Mouse (Mus musculus) brain, embryonic 14.5 days (tissue): ENCODE measurements around the gene Ddc. TPM values are rescaled to one million over a fixed set of nuclear protein-coding genes. Genes with fewer than 3 reads are reported as not detected.
A peak's percentile ranks its signal among the peaks of the same experiment; 100 is the strongest.

Experiments used
- DNase-seq: peaks from one replicate; pipeline ENCODE4 v3.0.0-alpha.2; 2011; ENCODE audit warnings: low read depth
- CTCF ChIP-seq: fragments of 200-500 bp; IDR thresholded peaks from 2 replicates; pipeline ENCODE4 v1.5.1; 2012; ENCODE audit warnings: inconsistent platforms, mild to moderate bottlenecking, moderate library complexity, borderline replicate concordance; ENCODE audit not compliant: insufficient read depth, insufficient read length; ENCODE audit errors: extremely low read depth
- POLR2A ChIP-seq: fragments of 200-500 bp; IDR thresholded peaks from 2 replicates; pipeline ENCODE4 v1.6.1; 2012; ENCODE audit warnings: mild to moderate bottlenecking, inconsistent platforms, borderline replicate concordance; ENCODE audit not compliant: poor library complexity, insufficient read depth, insufficient read length, severe bottlenecking; ENCODE audit errors: extremely low read depth
- polyA plus RNA-seq: library from polyadenylated mRNA; depleted of rRNA; stranded (reverse); fragments of >200 nt; gene quantifications from 2 replicates; pipeline ENCODE4 v1.2.3, GENCODE M21; 2012; rRNA removed

The Ddc gene
- polyA plus RNA-seq, 1 experiment, result 13.8 TPM

GRCm38 (mm10) chr11:11777246-11777645, 120.7 kb downstream of the Ddc start:
- no peak for DNase-seq
- TF ChIP-seq CTCF, result no peak
- TF ChIP-seq POLR2A, result no peak

- no peak for DNase-seq
These were observed 121.1 kb downstream of the Ddc start for GRCm38 (mm10) chr11:11776822-11777174.

GRCm38 (mm10) chr11:11776071-11776821, 121.7 kb downstream of the Ddc start:
- TF ChIP-seq CTCF (no peak), POLR2A (no peak)
- no peak for DNase-seq

More at GRCm38 (mm10) chr11:11776822-11777174, 121.1 kb downstream of the Ddc start:
- 0 out of 2 replicates have a peak, but pooled peaks have one; percentile 3 for TF ChIP-seq CTCF
- TF ChIP-seq POLR2A, result no peak

DNA sequence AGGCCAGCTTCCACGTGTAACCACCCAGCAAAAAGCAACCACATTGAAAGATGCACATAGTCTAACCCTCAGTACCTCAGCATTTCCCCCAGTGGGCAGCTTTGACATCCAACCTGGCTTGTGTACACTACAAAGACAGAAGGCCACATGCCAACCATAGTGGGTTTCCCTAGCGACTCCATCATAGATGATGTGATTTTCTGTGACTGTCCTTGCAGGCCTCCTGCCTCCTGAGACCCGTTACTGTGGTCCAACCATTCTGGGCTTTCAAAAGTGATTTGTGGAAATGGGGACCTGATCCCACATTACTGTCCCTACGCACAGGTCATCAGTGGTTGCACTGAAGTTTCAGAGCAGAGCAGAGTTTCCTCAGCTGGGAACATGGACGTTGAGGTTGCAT, 123.1 kb downstream of the Ddc start:
- no peak for DNase-seq
- TF ChIP-seq CTCF, result no peak
- TF ChIP-seq POLR2A, result no peak

DNA sequence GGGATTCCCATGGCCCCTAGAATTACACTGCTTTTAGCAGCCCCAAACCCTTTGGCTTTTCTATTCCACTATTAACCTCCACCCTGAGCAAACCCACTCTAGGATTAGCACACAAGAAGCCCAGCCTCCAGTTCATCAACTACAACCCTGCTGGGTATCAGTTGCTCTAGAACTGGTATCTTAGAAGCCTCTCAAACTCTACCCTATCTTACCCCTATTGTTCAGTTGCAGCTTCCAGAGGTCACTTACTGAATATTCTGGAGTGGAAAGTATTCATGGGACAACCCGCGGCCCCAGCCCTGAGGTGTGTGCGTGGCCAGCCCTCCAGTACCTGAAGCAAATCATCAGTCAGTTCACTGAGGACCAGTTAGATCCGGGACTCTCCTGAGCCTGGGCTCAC, 123.6 kb downstream of the Ddc start:
- TF ChIP-seq POLR2A (no peak), CTCF (no peak)
- DNase-seq, result no peak

DNA sequence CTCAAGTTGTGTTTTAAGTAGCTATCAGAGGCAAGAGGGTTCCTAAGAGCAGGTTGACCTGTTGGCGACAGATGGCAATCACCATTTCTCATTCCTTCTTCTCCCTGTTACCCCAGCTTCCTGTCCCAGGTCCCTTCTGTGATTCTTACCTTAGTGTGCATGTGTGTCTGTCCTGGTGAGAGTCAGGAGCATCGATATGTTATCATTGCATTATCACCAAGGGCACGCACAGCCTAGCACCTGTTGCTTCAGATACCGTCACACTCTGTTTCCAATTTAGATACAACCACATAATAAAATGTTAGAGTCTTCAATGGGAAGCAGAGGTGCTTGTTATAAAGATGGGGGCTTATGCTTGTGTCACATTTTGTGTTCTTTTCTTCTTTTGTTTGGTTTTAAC, 125.7 kb downstream of the Ddc start:
- no peak for TF ChIP-seq POLR2A
- TF ChIP-seq CTCF, result no peak

GRCm38 (mm10) chr11:11770691-11771090, 127.3 kb downstream of the Ddc start:
- no peak for TF ChIP-seq POLR2A
- DNase-seq, result no peak

More for the DNA sequence above, 125.7 kb downstream of the Ddc start:
- no peak for DNase-seq

- TF ChIP-seq CTCF (no peak), POLR2A (no peak)
- no peak for DNase-seq
These were observed 128.7 kb downstream of the Ddc start for GRCm38 (mm10) chr11:11769281-11769680.

- DNase-seq, result no peak
- no peak for TF ChIP-seq POLR2A
These were observed 129.9 kb downstream of the Ddc start for GRCm38 (mm10) chr11:11768057-11768456.

DNA sequence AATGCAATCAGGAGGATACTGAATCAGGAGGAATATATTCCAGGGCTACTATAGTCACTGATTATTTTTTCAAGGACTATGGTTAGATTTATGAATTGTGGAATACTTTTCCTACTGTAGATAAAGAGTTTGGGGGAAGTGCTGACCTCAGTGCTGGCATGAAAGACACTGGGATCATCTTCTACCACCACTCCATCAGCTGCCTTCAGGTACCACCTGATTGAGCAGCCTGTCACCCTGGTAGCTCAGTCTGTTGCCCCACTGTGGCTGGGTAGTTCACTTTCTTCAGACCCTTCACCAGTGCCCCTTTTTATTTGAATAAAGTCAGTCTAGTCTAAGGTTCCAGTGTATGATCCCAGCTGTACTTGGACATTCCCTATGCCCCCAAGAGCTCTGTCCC, 131.2 kb downstream of the Ddc start:
- TF ChIP-seq POLR2A, result no peak
- TF ChIP-seq CTCF, result no peak
- no peak for DNase-seq

- DNase-seq, result no peak
These were observed 131.8 kb downstream of the Ddc start for GRCm38 (mm10) chr11:11766105-11766504.

DNA sequence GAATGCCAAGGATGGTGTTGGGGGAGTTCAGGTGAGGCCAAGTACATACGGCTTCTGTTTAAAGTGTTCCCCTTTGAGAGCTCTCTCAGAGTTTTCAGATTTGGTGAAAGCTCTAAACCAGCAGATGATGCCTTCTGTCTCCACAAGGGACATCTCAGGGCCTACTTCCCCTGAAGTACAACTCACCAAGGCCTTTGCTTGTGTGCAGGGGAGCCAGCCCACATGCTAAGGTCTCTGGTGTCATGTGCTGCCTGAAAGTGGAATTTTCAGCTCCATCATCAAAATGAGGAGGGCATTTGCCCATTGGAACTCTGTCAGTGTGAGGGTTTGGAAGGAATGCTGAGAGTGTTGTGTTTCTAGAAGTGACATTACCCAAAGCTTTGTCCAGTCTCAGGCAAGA, 132.5 kb downstream of the Ddc start:
- DNase-seq, result no peak
- TF ChIP-seq CTCF, result no peak
- TF ChIP-seq POLR2A, result no peak

More at GRCm38 (mm10) chr11:11766105-11766504, 131.8 kb downstream of the Ddc start:
- TF ChIP-seq POLR2A (no peak), CTCF (no peak)

Other genes with a start within 250 kb of the Ddc start
- gene Ikzf1, start 213.1 kb downstream of the Ddc start, polyA plus RNA-seq, result 3.8 and 4.6 TPM in 2 replicates
- gene Fignl1, start 89.2 kb downstream of the Ddc start, polyA plus RNA-seq, result 8.7 and 11.4 TPM in 2 replicates
- gene Grb10, start 140.5 kb upstream of the Ddc start, polyA plus RNA-seq, result 128 and 146 TPM in 2 replicates